Mouse (Mus musculus) thymus, adult 2 months (tissue): ENCODE results near the gene Ltbp2.

Experiments
- CTCF ChIP-seq: fragments of 200-500 bp; IDR thresholded peaks from 2 replicates; pipeline ENCODE4 v1.5.1; 2012; ENCODE audit warnings: mild to moderate bottlenecking, control low read depth, low read length, moderate library complexity, borderline replicate concordance; ENCODE audit not compliant: control insufficient read depth, poor library complexity, insufficient read depth; ENCODE audit errors: extremely low read depth
- POLR2A ChIP-seq: fragments of 200-500 bp; IDR thresholded peaks from 2 replicates; pipeline ENCODE4 v1.6.1; 2012; ENCODE audit warnings: mild to moderate bottlenecking, low read length, control low read depth, moderate library complexity; ENCODE audit not compliant: control insufficient read depth, poor library complexity, insufficient read depth; ENCODE audit errors: extremely low read depth

DNA sequence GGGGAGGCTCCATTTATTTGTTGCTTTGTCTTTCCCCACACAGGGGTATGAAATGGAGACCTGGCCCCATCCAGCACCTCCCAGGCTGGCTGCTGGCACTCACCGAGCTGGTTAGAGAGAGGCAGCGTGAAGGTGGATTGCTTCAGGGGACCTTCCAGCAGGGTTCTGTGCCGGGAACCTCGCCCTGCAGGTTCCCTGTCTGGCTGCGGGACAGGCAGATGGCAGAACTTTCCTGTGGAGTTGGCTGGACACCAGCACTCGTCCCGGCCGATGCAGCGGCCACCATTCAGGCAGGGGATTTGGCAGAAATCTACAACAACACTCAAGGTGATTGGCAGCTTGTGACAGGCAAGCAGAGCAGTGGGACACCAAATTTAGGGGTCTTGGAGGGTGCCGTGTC is 46.4 kb downstream of the Ltbp2 start:
- TF ChIP-seq CTCF (no peak), POLR2A (no peak)
